ENCODE assay signal across 11 mouse cellular contexts in genomic region chr4:127970018-127970421, GRCm38 (mm10). TPM values are rescaled to one million over a fixed set of nuclear protein-coding genes. Genes with fewer than 3 reads are reported as not detected.
DNase-seq lines count a peak whose midpoint lies in the region; ATAC-seq lines count a peak whose summit lies in the region.
"Had no signal": no experiment of that assay in that cellular context is flagged by ENCODE, and none has a peak within 500 bp of the region (broad histone marks: within the 10 kb centered on the region; RNA-seq: fewer than 3 reads in every experiment).

No protein-coding gene starts in this region.

- H3K4me2 ChIP-seq in kidney, embryonic 15.5 days: no peak overlapping the region
- no peak overlapping the region for H3K4me2 ChIP-seq in forebrain, embryonic 16.5 days (ENCODE audit: low read length)
- H3K4me2 ChIP-seq: lung, embryonic 15.5 days had no signal

- no peak overlapping the region for H3K4me3 ChIP-seq in kidney, embryonic 15.5 days (replicated peaks)
- no peak overlapping the region for H3K4me3 ChIP-seq in forebrain, embryonic 16.5 days (replicated peaks; ENCODE audit: low read length)
- H3K4me3 ChIP-seq: lung, embryonic 15.5 days had no signal

- DNase-seq in kidney, adult 18-20 months: peak; percentile 9
- DNase-seq in ES-CJ7 (ENCODE audit: low read depth, low spot score) (peak; percentile 51), NIH3T3 (ENCODE audit: low read depth) (peak; percentile 46)
- no peak for DNase-seq in thymus, postnatal 4 days
- no peak for DNase-seq in layer of hippocampus, adult 8-10 months (ENCODE audit: low spot score in 2 of 2)

- no peaks in the 10 kb centered on the region for H3K9me3 ChIP-seq in kidney, embryonic 15.5 days (replicated peaks)
- H3K9me3 ChIP-seq in forebrain, embryonic 16.5 days (ENCODE audit: control insufficient read depth, low read length): no peaks in the 10 kb centered on the region
- H3K9me3 ChIP-seq: lung, embryonic 15.5 days had no signal

- 7% methylated on average over 7 of the region's 7 CpGs for WGBS in kidney, embryonic 15.5 days
- WGBS in forebrain, embryonic 16.5 days: 4% methylated on average over 7 of the region's 7 CpGs

- H3K27ac ChIP-seq in kidney, embryonic 15.5 days: no peak overlapping the region
- no peak overlapping the region for H3K27ac ChIP-seq in forebrain, embryonic 16.5 days (ENCODE audit: low read length)
- H3K27ac ChIP-seq: lung, embryonic 15.5 days had no signal

- no peaks in the 10 kb centered on the region for H3K36me3 ChIP-seq in kidney, embryonic 15.5 days
- H3K36me3 ChIP-seq in forebrain, embryonic 16.5 days (ENCODE audit: control insufficient read depth, insufficient read depth): no peaks in the 10 kb centered on the region
- H3K36me3 ChIP-seq: lung, embryonic 15.5 days had no signal

- no peak overlapping the region for H3K9ac ChIP-seq in kidney, embryonic 15.5 days
- H3K9ac ChIP-seq in forebrain, embryonic 16.5 days (replicated peaks; ENCODE audit: low read depth, low read length): no peak overlapping the region
- H3K9ac ChIP-seq: lung, embryonic 15.5 days had no signal

- ATAC-seq in kidney, embryonic 15.5 days (replicated peaks; ENCODE audit: low FRiP score): no peak
- peak; percentile 50; the same call in 1 of the 2 replicates for ATAC-seq in forebrain, embryonic 16.5 days
- ATAC-seq in CD4-positive, CD25-positive, alpha-beta regulatory T cell, adult 4 months: no peak

- peaks cover 48% of the 10 kb centered on the region for H3K27me3 ChIP-seq in kidney, embryonic 15.5 days
- H3K27me3 ChIP-seq in forebrain, embryonic 16.5 days (replicated peaks; ENCODE audit: control insufficient read depth, insufficient read depth, low read length): peaks cover 22% of the 10 kb centered on the region

- H3K4me1 ChIP-seq in kidney, embryonic 15.5 days: peaks cover 6% of the 10 kb centered on the region; the same call in 1 of the 2 replicates
- H3K4me1 ChIP-seq in forebrain, embryonic 16.5 days (replicated peaks; ENCODE audit: control insufficient read depth, insufficient read depth, low read length): peaks cover 14% of the 10 kb centered on the region
- H3K4me1 ChIP-seq: lung, embryonic 15.5 days had no signal

RNA-seq across cellular contexts. Expression of gene CK137956, which starts 0.7 kb away (rescaled TPM):
- polyA plus RNA-seq in kidney, embryonic 15.5 days (2015; fragmentation: Nextera tagmentation; extraction: Ambion mirVana): not detected in 2 replicates
- polyA plus RNA-seq in forebrain, embryonic 16.5 days (2015; fragmentation: Nextera tagmentation; extraction: Ambion mirVana): 0.37 and 0.58 TPM in 2 replicates
- not detected for polyA plus RNA-seq in CD4-positive, CD25-positive, alpha-beta regulatory T cell, adult 4 months (2017; shearing (Covaris generic))
- under 1 TPM; 0.45 to 0.99 (median 0.83) TPM for total RNA-seq in layer of hippocampus, adult 8-10 months (2022)
- polyA plus RNA-seq: heart, embryonic 14.5 days; lung, embryonic 15.5 days; spleen, adult 2 months had no signal

RNA-seq across cellular contexts. Expression of gene Csmd2, which starts 17.6 kb away (rescaled TPM):
- 0.18 and 0.23 TPM in 2 replicates for polyA plus RNA-seq in kidney, embryonic 15.5 days (2015; fragmentation: Nextera tagmentation; extraction: Ambion mirVana)
- polyA plus RNA-seq in forebrain, embryonic 16.5 days (2015; fragmentation: Nextera tagmentation; extraction: Ambion mirVana): 7.6 and 11.2 TPM in 2 replicates
- polyA plus RNA-seq in CD4-positive, CD25-positive, alpha-beta regulatory T cell, adult 4 months (2017; shearing (Covaris generic)): not detected
- 10 to 100 TPM; 44.2 to 51.5 (median 46.8) TPM for total RNA-seq in layer of hippocampus, adult 8-10 months (2022)

Comparison
In these comparisons a context has a peak if more than half of its experiments do, and no peak if none do; other contexts are left out.
1. DNase-seq: peak in kidney, adult 18-20 months (single experiment), ES-CJ7 (single experiment) and NIH3T3 (single experiment); none in thymus, postnatal 4 days (single experiment) and layer of hippocampus, adult 8-10 months (0 of 2).